8 mouse cellular contexts compared by ENCODE assay signal in genomic region chr7:127931351-127932135, GRCm38 (mm10). TPM values are rescaled to one million over a fixed set of nuclear protein-coding genes. Genes with fewer than 3 reads are reported as not detected.
DNase-seq lines count a peak whose midpoint lies in the region; ATAC-seq lines count a peak whose summit lies in the region.

No protein-coding gene starts in this region.

- H3K9ac ChIP-seq in intestine, embryonic 15.5 days: peak overlapping the region; percentile 34

- intact Hi-C loops in gastrocnemius, postnatal 14 days (cut with DNase I; ENCODE audit: low total_unique reads): no loop called here

- H3K27me3 ChIP-seq in intestine, embryonic 15.5 days (replicated peaks): no peaks in the 10 kb centered on the region; the same call in 1 of the 2 replicates

- H3K36me3 ChIP-seq in intestine, embryonic 15.5 days: no peaks in the 10 kb centered on the region; the same call in 1 of the 2 replicates

- WGBS in intestine, embryonic 15.5 days: 21% methylated on average over 13 of the region's 13 CpGs

- no peak overlapping the region for H3K4me3 ChIP-seq in intestine, embryonic 15.5 days (replicated peaks)

- H3K4me2 ChIP-seq in intestine, embryonic 15.5 days (replicated peaks): peak overlapping the region; percentile 25

- peak overlapping the region; percentile 80 for H3K27ac ChIP-seq in intestine, embryonic 15.5 days

- peaks cover 43% of the 10 kb centered on the region for H3K4me1 ChIP-seq in intestine, embryonic 15.5 days (replicated peaks)

- ATAC-seq in intestine, embryonic 15.5 days: peak; percentile 9
- ATAC-seq in megakaryocyte, adult 5-6 weeks (ENCODE audit: poor library complexity, severe bottlenecking): no peak

- DNase-seq in cerebellum, adult 9-11 months: peak; percentile 10
- no peak for DNase-seq in cerebellum, adult 9-10 months
- peak; percentile 74 for DNase-seq in adrenal gland, postnatal 14 days
- peak; percentile 79 to 82 for DNase-seq in lung, adult 18-20 months
- no peak for DNase-seq in right cerebral cortex, postnatal 14 days
- no peak for DNase-seq in gastrocnemius, postnatal 14 days

- H3K9me3 ChIP-seq in intestine, embryonic 15.5 days: no peaks in the 10 kb centered on the region

RNA-seq across cellular contexts. Expression of gene Prss8, which starts 1.6 kb away (rescaled TPM):
- 0.22 and 0.30 TPM in 2 replicates for total RNA-seq in adrenal gland, postnatal 14 days (2021)
- 58.5 and 67.5 TPM in 2 replicates for polyA plus RNA-seq in intestine, embryonic 15.5 days (2015; fragmentation: Nextera tagmentation; extraction: Ambion mirVana)
- total RNA-seq in gastrocnemius, postnatal 14 days (2021): not detected
- total RNA-seq in megakaryocyte, adult 5-6 weeks (2015): not detected in 2 replicates
- total RNA-seq in megakaryocyte, adult 5-6 weeks (2017): not detected in 2 replicates

RNA-seq across cellular contexts. Expression of gene Prss36, which starts 15.0 kb away (rescaled TPM):
- total RNA-seq in adrenal gland, postnatal 14 days (2021): 12.5 and 13.1 TPM in 2 replicates
- 8.2 and 9.6 TPM in 2 replicates for polyA plus RNA-seq in intestine, embryonic 15.5 days (2015; fragmentation: Nextera tagmentation; extraction: Ambion mirVana)
- total RNA-seq in gastrocnemius, postnatal 14 days (2021): 1 to 10 TPM; 6.5 to 8.2 TPM
- 0.78 and 1.1 TPM in 2 replicates for total RNA-seq in megakaryocyte, adult 5-6 weeks (2015)
- total RNA-seq in megakaryocyte, adult 5-6 weeks (2017): 1.7 TPM in 1 of 2 replicates, not detected in the other

RNA-seq across cellular contexts. Expression of gene Kat8, which starts 19.2 kb away (rescaled TPM):
- 24.0 and 25.5 TPM in 2 replicates for total RNA-seq in adrenal gland, postnatal 14 days (2021)
- 31.7 and 32.3 TPM in 2 replicates for polyA plus RNA-seq in intestine, embryonic 15.5 days (2015; fragmentation: Nextera tagmentation; extraction: Ambion mirVana)
- 10 to 100 TPM; 12.5 to 15.2 TPM for total RNA-seq in gastrocnemius, postnatal 14 days (2021)
- 20.1 and 24.6 TPM in 2 replicates for total RNA-seq in megakaryocyte, adult 5-6 weeks (2015)
- total RNA-seq in megakaryocyte, adult 5-6 weeks (2017): 22.7 and 23.6 TPM in 2 replicates

RNA-seq across cellular contexts. Expression of gene Bckdk, which starts 27.7 kb away (rescaled TPM):
- 130 and 135 TPM in 2 replicates for total RNA-seq in adrenal gland, postnatal 14 days (2021)
- 158 and 180 TPM in 2 replicates for polyA plus RNA-seq in intestine, embryonic 15.5 days (2015; fragmentation: Nextera tagmentation; extraction: Ambion mirVana)
- 100 to 1,000 TPM; 103 to 113 TPM for total RNA-seq in gastrocnemius, postnatal 14 days (2021)
- total RNA-seq in megakaryocyte, adult 5-6 weeks (2015): 45.1 and 47.9 TPM in 2 replicates
- 31.2 and 35.5 TPM in 2 replicates for total RNA-seq in megakaryocyte, adult 5-6 weeks (2017)

RNA-seq across cellular contexts. Expression of gene Fus, which starts 35.7 kb away (rescaled TPM):
- 275 and 322 TPM in 2 replicates for total RNA-seq in adrenal gland, postnatal 14 days (2021)
- polyA plus RNA-seq in intestine, embryonic 15.5 days (2015; fragmentation: Nextera tagmentation; extraction: Ambion mirVana): 306 and 315 TPM in 2 replicates
- 100 to 1,000 TPM; 111 to 123 TPM for total RNA-seq in gastrocnemius, postnatal 14 days (2021)
- 106 and 143 TPM in 2 replicates for total RNA-seq in megakaryocyte, adult 5-6 weeks (2015)
- total RNA-seq in megakaryocyte, adult 5-6 weeks (2017): 31.4 and 61.8 TPM in 2 replicates

Comparison
In these comparisons a context has a peak if more than half of its experiments do, and no peak if none do; other contexts are left out.
1. DNase-seq: peak in cerebellum, adult 9-11 months (single experiment), adrenal gland, postnatal 14 days (single experiment) and lung, adult 18-20 months (2 of 2); none in cerebellum, adult 9-10 months (single experiment), right cerebral cortex, postnatal 14 days (single experiment) and gastrocnemius, postnatal 14 days (single experiment).